Mouse (Mus musculus): Measurements from ENCODE around the gene Gimap5. TPM values are rescaled to one million over a fixed set of nuclear protein-coding genes. Genes with fewer than 3 reads are reported as not detected.

Gimap5 gene
- 0.62 and 1.0 TPM in 2 replicates for polyA plus RNA-seq (2016; fragmentation: Nextera tagmentation; extraction: Ambion mirVana)

DNA sequence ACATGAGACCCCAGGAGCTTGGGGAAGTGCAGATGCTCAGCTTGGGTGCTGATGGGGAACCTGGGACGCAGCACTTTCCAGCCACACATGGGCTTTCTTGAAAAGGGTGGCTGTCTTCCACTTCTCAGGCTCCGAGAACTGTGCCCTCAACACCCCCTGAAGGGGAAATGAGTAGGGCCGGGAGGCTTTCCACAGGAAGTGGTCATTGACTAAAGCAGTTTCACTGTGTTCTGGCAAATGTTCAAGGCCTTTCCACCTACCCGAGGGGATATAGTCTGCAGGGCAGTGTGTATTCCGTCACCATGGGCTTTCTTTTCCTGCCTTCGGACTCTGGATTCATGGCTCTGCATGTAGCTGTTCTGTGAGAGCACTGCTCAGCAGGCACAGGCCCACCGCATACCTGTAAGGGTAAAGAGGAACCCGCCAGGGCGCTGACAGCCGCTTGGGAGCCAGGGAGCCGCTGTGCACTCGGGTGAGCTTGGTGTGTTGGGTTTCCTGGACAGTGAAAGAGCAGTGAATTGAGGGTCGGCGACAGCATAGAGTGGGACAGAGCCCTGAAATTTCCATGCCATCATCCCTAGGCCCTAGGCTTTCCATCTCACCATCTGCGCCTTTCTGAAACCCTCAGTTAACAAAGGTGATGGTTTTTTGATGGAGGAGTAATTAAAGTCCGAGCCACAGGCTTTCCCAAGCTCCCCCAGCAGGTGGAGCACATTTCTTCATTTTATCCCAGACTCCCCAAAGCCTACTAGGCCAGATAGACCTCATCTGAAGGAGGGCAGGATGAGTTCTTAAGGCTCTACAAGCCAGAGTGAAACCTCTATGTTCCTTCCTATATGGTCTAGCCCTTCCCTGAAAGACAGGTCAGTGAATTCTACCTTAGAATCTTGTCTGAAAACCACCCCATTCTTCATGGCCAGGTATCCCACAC, at the start of gene Gimap5:
TSS of gene Gimap5 (plus strand) at position 239 of the 931 bp plus-strand sequence.
- 41% methylated on average over 16 of the region's 16 CpGs for WGBS
- no peak within 1 kb of the TSS for H3K4me3 ChIP-seq
- peaks cover 21% of the 10 kb centered on the region for H3K4me1 ChIP-seq
- peak within 1 kb of the TSS; percentile 15; the same call in 1 of the 2 replicates for H3K27ac ChIP-seq
- H3K27me3 ChIP-seq (ENCODE audit: poor library complexity, severe bottlenecking), result peaks cover 40% of the 10 kb centered on the region
- H3K9me3 ChIP-seq, result no peaks in the 10 kb centered on the region
- no peaks in the 10 kb centered on the region for H3K36me3 ChIP-seq (replicated peaks)
- DNase-seq (ENCODE audit: extremely low spot score, low spot score), result no peak

DNA sequence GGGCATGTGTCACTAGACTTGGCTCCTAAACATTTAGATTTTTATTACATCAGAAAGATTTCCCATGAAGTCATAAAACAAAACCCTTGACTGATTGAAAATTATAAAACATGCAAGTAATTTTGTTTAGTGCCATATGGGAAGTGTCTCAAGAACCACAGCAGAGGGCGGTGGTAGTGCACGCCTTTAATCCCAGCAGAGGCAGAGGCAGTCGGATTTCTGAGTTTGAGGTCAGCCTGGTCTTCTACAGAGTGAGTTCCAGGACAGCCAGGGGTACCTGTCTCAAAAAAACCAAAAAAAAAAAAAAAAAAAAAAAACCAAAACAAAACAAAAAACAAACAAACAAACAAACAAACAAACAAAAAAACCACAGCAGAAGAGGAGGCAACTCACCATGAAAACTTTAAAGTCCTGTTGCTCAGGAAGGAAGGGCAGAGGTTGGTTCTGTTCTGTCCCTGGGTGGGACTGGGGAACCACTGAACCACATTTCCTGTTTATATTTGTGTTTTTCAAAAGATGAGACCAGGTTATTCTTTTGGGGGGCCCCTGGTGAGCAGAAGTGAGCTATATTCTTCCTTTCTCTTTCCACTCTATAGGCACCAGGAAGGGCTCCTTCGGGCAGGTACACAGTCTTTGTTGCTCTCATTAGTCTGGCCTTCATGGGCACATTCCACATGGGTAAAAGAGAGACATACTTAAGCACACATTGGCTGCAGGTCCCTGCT, 49.0 kb upstream of the Gimap5 start:
- Histone ChIP-seq H3K27ac (0 out of 2 replicates have a peak overlapping the region, but pooled peaks have one; percentile 11), H3K9me3 (no peaks in the 10 kb centered on the region), H3K4me1 (peaks cover 7% of the 10 kb centered on the region; the same call in 1 of the 2 replicates), H3K4me3 (no peak overlapping the region), H3K36me3 (replicated peaks) (no peaks in the 10 kb centered on the region), H3K27me3 (ENCODE audit: poor library complexity, severe bottlenecking) (no peaks in the 10 kb centered on the region)
- no peak for DNase-seq (ENCODE audit: extremely low spot score, low spot score)
- WGBS, result 85% methylated on average over 4 of the region's 4 CpGs

DNA sequence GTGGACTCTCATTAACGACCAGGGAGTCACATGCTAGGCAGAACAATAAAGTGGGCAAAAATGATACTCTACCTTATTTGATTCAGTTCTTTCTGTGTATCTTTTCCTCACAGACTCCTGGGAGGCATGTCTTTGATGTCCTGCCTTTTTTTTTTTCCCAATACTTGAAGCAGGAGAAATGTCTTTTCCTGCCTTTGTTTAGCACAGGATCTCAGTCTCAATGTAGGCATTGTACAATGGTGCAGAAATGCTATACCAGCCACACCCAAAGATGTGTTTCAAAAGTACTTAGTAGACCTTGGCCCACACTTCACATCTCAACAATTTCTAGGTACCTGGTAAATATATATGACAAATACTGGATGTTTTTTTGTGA, 48.5 kb upstream of the Gimap5 start:
- no peak for DNase-seq (ENCODE audit: extremely low spot score, low spot score)
- Histone ChIP-seq H3K9me3 (no peaks in the 10 kb centered on the region), H3K4me3 (no peak overlapping the region), H3K4me1 (peaks cover 7% of the 10 kb centered on the region; the same call in 1 of the 2 replicates), H3K36me3 (replicated peaks) (no peaks in the 10 kb centered on the region), H3K27ac (0 out of 2 replicates have a peak overlapping the region, but pooled peaks have one; percentile 11), H3K27me3 (ENCODE audit: poor library complexity, severe bottlenecking) (no peaks in the 10 kb centered on the region)
- WGBS, result 49% methylated on average over 1 of the region's 1 CpGs

DNA sequence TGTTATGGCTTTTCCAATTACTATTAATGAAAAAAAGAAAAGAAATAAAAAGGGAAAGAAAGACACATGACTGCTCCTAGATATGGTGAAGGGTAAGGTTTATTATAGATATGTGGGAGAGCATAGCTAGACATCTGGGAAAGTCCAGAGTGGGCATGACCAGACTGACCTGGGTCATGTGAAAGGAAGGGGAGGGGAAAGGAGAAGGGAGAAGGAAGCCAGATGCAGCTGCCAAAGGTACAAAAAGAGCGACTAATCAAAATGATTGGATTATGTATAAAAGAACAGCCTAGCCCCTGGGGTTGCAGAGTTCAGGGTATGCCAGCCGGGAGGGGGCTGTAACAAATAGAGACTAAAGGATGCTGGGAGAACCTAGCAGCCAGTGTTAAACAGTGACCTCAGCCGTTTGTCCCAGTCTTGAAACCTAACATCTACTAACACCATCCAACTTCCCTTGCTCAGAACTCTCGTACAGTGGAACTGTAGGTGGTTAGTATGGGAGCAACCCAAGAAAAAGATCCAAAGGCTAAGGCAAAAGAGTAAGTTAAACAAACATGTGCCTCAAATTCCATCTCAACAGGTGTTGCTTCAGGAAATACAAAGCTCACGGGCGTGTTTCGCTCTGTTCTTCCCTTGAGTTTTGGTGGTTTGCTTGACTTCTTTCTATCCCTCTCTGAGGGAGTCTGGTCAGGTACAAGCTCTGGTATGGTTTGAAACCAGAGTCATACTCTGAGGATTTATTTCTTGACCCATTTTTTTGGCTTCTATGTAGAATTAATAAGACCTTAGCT, 47.7 kb upstream of the Gimap5 start:
- 82% methylated on average over 7 of the region's 7 CpGs for WGBS
- Histone ChIP-seq H3K27ac (no peak overlapping the region), H3K9me3 (no peaks in the 10 kb centered on the region), H3K36me3 (replicated peaks) (no peaks in the 10 kb centered on the region), H3K4me3 (no peak overlapping the region), H3K4me1 (peaks cover 7% of the 10 kb centered on the region; the same call in 1 of the 2 replicates), H3K27me3 (ENCODE audit: poor library complexity, severe bottlenecking) (no peaks in the 10 kb centered on the region)
- DNase-seq (ENCODE audit: extremely low spot score, low spot score), result no peak

DNA sequence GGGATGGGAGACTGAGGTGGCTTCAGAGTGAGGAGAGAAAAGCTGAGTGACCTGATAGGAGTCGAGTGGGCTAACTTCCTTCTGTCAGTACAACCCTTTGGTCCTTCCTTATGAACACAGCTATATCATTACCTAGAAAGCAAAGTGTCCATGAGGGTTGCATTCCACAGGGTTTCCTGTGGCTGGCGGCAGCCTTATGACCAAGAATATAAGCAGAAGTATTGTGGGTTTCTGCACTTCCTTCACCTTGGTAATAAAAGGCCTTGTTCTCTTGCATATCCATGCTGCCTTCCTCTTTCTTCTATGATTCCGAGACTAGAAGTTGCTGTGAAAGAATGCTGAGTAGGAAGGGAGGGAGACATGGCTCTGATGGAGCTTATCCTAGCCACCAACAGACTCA, 47.1 kb upstream of the Gimap5 start:
- H3K9me3 ChIP-seq, result no peaks in the 10 kb centered on the region
- no peak for DNase-seq (ENCODE audit: extremely low spot score, low spot score)
- H3K4me1 ChIP-seq, result peaks cover 7% of the 10 kb centered on the region; the same call in 1 of the 2 replicates
- no peaks in the 10 kb centered on the region for H3K36me3 ChIP-seq (replicated peaks)
- H3K27me3 ChIP-seq (ENCODE audit: poor library complexity, severe bottlenecking), result no peaks in the 10 kb centered on the region
- H3K4me3 ChIP-seq, result no peak overlapping the region
- no peak overlapping the region for H3K27ac ChIP-seq
- 79% methylated on average over 3 of the region's 3 CpGs for WGBS

DNA sequence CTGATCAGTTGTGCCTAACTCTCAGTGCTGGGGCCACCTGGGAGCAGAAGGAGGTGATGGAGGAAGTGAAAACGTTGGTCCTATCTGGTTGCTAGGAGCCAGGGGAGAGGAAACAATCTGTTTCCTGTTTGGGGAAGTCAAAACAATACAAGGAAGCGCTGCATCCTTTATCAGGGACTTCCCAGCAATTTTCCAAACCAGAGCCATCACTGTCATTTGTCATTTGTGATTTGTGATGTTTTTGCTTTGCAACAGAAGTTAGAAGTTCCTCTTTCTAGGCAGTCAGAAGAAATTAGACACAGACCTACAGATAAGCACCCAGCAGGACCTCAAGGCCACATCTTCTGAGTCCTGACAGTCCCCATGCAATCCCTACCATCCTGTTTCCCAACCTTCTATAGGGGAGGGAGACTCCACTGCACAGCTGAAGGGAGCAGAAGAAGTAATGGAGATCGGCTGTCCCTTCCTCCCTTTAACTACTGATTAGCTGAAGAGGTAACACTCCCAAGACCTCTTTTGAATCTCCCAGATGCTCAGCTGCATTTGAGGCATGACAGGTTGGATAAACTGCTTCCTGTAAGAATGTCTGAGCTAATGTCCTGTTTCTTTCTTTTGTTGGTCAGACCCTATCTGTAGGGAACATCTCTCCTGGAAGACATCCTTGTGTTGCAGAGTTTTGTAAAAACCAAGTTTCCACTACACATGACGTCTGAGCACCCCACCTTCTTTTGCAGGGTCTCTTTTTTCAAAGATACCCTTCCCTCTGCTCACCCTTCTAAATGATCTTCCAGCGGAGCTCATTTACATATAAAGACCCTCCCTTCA, 45.5 kb upstream of the Gimap5 start:
- H3K4me1 ChIP-seq, result peaks cover 7% of the 10 kb centered on the region; the same call in 1 of the 2 replicates
- no peaks in the 10 kb centered on the region for H3K27me3 ChIP-seq (ENCODE audit: poor library complexity, severe bottlenecking)
- no peak overlapping the region for H3K27ac ChIP-seq
- no peaks in the 10 kb centered on the region for H3K36me3 ChIP-seq (replicated peaks)
- WGBS, result 65% methylated on average over 5 of the region's 5 CpGs
- no peaks in the 10 kb centered on the region for H3K9me3 ChIP-seq
- DNase-seq (ENCODE audit: extremely low spot score, low spot score), result no peak
- no peak overlapping the region for H3K4me3 ChIP-seq

DNA sequence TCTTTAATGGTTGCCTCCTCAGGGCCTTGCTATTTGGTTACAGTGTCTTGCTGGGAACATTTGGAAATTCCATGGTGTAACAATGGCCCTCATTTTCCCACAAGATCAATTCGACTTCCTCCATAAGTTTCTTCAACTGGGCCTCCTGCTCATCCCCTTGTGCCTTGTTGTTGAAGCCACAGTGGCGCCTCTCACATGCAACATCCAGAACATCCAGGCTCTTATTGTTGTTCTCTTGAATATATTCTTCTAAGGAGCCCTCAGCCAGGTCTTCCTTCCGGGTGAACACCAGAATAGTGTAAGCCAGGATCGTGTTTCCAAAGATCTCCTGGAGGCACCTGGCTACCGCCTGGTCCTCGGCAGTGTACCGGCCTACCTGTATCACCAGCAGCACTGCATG, 43.9 kb upstream of the Gimap5 start:
- H3K4me3 ChIP-seq, result no peak overlapping the region
- no peaks in the 10 kb centered on the region for H3K9me3 ChIP-seq
- H3K36me3 ChIP-seq (replicated peaks), result no peaks in the 10 kb centered on the region
- peaks cover 7% of the 10 kb centered on the region; the same call in 1 of the 2 replicates for H3K4me1 ChIP-seq
- no peak for DNase-seq (ENCODE audit: extremely low spot score, low spot score)
- no peaks in the 10 kb centered on the region for H3K27me3 ChIP-seq (ENCODE audit: poor library complexity, severe bottlenecking)
- 87% methylated on average over 7 of the region's 7 CpGs for WGBS
- no peak overlapping the region for H3K27ac ChIP-seq

DNA sequence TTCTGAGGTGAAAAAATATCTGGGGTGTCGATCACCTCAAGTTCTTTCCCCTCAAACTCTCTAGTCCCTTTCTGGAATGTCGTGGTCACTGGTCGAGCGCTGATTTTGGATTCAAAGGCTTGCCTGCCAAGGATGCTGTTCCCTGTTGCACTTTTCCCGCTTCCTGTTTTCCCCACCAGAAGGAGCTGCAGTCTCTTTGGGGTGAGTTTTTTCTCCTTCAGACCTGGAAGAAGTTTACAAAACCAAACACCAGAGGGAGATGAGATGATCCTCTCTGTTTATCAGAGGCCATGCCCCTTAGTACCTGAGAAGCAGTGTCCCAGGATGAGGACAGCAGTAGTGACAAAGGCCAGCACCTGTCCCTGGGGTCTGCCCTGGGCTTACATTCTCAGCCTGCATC, 43.4 kb upstream of the Gimap5 start:
- no peaks in the 10 kb centered on the region for H3K9me3 ChIP-seq
- no peak overlapping the region for H3K27ac ChIP-seq
- H3K36me3 ChIP-seq (replicated peaks), result no peaks in the 10 kb centered on the region
- 74% methylated on average over 5 of the region's 5 CpGs for WGBS
- 0 out of 2 replicates have a peak, but pooled peaks cover 4% of the 10 kb centered on the region for H3K4me1 ChIP-seq
- H3K27me3 ChIP-seq (ENCODE audit: poor library complexity, severe bottlenecking), result no peaks in the 10 kb centered on the region
- DNase-seq (ENCODE audit: extremely low spot score, low spot score), result no peak
- H3K4me3 ChIP-seq, result no peak overlapping the region

DNA sequence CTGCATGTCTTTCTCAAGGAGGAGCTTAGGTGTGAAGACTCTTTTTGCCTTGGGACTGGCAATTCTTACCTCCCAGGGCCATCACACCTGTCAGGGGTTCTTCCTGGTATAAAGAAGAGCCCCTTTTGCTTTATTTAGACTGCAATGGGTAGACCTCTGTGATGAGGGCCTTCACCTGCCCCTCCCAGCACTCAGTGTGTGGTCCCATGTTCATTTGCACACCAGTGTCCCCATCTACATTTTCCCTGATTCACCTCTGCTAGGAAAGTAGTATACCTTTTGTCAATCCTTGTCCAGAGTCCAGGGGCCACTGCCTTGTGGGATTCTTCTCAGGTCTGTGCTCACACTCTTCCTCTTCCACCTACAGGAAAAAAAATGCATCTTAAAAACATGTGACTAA, 41.9 kb upstream of the Gimap5 start:
- Histone ChIP-seq H3K36me3 (replicated peaks) (no peaks in the 10 kb centered on the region), H3K9me3 (no peaks in the 10 kb centered on the region), H3K4me1 (no peaks in the 10 kb centered on the region), H3K4me3 (no peak overlapping the region), H3K27me3 (ENCODE audit: poor library complexity, severe bottlenecking) (no peaks in the 10 kb centered on the region), H3K27ac (no peak overlapping the region)
- DNase-seq (ENCODE audit: extremely low spot score, low spot score), result no peak

DNA sequence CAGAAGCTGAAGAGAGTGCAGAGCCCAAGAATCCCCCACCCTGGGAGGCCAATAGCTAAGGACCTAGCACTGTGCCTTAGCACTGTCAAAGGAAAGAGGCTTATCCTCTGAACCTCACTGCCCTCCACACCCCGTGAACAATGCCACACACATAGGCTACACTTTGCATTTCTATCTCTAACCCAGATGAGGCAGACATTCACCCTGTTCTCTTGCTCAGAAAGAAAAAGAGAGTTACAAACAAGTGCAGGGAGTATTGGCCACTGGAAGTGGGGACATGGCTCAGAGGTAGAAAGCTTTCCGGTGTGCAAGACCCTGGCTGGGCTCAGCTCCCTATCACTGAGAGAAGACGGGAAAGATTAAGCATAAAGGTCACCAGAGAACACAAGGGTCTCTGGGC, 39.9 kb upstream of the Gimap5 start:
- Histone ChIP-seq H3K27me3 (ENCODE audit: poor library complexity, severe bottlenecking) (no peaks in the 10 kb centered on the region), H3K4me3 (no peak overlapping the region), H3K36me3 (replicated peaks) (no peaks in the 10 kb centered on the region), H3K4me1 (no peaks in the 10 kb centered on the region), H3K27ac (no peak overlapping the region), H3K9me3 (no peaks in the 10 kb centered on the region)
- no peak for DNase-seq (ENCODE audit: extremely low spot score, low spot score)
- 47% methylated on average over 3 of the region's 3 CpGs for WGBS

DNA sequence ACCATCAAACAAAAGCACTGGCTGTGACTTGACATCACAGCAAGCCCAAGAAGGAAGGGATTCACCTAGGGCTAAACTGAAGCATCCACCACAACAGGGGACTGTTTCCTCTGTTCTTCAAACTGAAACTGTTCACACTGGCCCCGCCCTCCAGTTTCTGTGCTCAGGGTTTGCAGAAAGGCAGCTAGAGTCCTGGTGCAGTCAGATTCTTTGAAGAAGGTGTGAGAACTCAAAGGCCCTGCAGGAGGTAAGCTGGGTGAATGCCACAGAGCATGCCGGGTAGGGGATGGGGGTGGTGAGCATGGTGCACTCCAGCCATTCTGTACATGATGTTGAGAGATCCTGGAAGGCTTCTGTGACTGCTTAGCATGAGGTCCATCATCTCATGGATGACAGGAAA, 27.5 kb upstream of the Gimap5 start, which contains the start of the genes Gm28053 and Gimap7:
TSS of gene Gm28053 (plus strand) at position 153 of the 400 bp plus-strand sequence.
TSS of gene Gimap7 (plus strand) at position 167 of the 400 bp plus-strand sequence.
- WGBS, result 64% methylated on average over 2 of the region's 2 CpGs
- H3K27ac ChIP-seq, result no peak within 1 kb of the TSS
- H3K4me3 ChIP-seq, result no peak within 1 kb of the TSS
- H3K36me3 ChIP-seq (replicated peaks), result no peaks in the 10 kb centered on the region
- DNase-seq (ENCODE audit: extremely low spot score, low spot score), result no peak
- H3K4me1 ChIP-seq, result 0 out of 2 replicates have a peak, but pooled peaks cover 3% of the 10 kb centered on the region
- no peaks in the 10 kb centered on the region for H3K9me3 ChIP-seq
- no peaks in the 10 kb centered on the region for H3K27me3 ChIP-seq (ENCODE audit: poor library complexity, severe bottlenecking)
